Mouse (Mus musculus) G1E (cell line): Measurements from ENCODE around the gene Igfbp1.

Source experiments
- CTCF ChIP-seq: IDR thresholded peaks from 2 replicates; pipeline ENCODE4 v1.5.1; 2012; ENCODE audit warnings: low read depth, low read length, inconsistent platforms, mixed read lengths
- GATA1 ChIP-seq: IDR thresholded peaks from 2 replicates; pipeline ENCODE4 v1.6.1; 2012; ENCODE audit warnings: borderline replicate concordance, low read length, inconsistent platforms, mixed read lengths
- GATA2 ChIP-seq: IDR thresholded peaks from 2 replicates; pipeline ENCODE4 v1.6.1; 2012; ENCODE audit warnings: low read depth, low read length, inconsistent platforms, borderline replicate concordance
- POLR2AphosphoS5 ChIP-seq: IDR thresholded peaks from 2 replicates; pipeline ENCODE4 v1.6.1; 2012; ENCODE audit warnings: low read depth, low read length, inconsistent platforms; ENCODE audit not compliant: insufficient replicate concordance
- TAL1 ChIP-seq: conservative IDR thresholded peaks from 2 replicates; pipeline ENCODE4 v1.6.1; 2012; ENCODE audit warnings: low read depth, low read length, inconsistent platforms, mixed read lengths

DNA sequence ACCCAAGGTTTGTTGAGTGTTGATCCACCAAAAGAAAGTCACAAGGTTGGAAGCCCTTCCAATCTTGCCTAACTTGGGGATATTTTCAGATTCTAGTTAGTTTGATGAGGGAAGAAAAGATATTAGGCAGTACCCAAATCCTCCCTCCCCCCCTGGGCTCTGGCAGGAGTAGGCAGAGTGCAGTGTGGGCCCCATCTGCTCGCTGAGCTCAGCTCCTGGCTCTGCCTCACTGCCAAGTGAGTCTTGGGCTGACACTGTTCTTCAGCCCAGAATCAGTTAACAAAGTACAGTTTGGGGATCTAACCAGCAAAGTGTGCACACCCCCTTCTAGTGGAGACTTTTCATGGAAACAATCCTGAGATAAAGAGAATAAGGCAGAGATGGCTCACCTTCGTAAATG is 28.6 kb downstream of the Igfbp1 start:
- TF ChIP-seq CTCF = no peak
- no peak for TF ChIP-seq GATA1
- TF ChIP-seq TAL1 = no peak
- TF ChIP-seq POLR2AphosphoS5 = no peak
- TF ChIP-seq GATA2 = no peak
